ENCODE assay signal across 9 mouse cellular contexts in the genomic region with DNA sequence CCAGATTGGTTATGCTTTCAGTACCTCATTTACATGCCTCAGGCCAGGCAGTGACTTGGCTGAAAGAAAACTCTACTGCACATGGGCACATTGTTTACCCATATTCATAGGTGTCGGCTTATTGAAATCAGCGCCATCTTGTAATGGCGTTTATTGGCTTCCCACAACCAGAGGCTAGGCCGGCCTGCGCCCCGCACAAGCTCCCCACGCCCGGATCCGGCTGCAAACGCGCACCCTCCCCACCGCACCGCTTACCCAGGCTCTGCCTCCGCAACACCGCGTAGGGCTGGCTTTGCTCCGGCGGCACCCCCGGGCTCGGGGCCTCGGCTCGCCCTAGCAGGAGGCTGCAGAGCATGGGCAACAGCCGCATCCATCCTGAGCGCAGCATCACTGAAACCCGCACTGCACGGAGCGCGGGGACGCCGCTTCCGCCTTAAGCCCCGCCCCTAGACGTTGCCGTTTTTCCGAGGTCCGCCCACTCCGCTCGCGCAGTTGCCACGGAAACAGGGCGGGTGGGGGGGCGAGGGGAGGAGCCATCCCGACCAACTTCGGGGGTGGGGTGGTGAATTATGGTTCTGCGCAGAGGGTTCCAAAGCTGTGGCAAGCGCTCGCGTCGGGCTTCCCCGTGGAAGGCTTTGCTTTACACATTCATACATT. TPM values are rescaled to one million over a fixed set of nuclear protein-coding genes. Genes with fewer than 3 reads are reported as not detected.
A peak's percentile ranks its signal among the peaks of the same experiment; 100 is the strongest.
DNase-seq lines count a peak whose midpoint lies in the region; ATAC-seq and TF ChIP-seq lines count a peak whose summit lies in the region.
"Had no signal": no experiment of that assay in that cellular context is flagged by ENCODE, and none has a peak within 500 bp of the region (broad histone marks: within the 10 kb centered on the region; RNA-seq: fewer than 3 reads in every experiment).

No protein-coding gene starts in this region.

- in situ Hi-C loops in CH12.LX (cut with MboI; ENCODE audit: low pct_ligation_motif_present, low pct_unique_long_range_greater_than_20kb, low sequenced_read_pairs): loop anchor here (5.0 kb wide), 1 partner anchor 91 kb away; no protein-coding TSS in a partner anchor

- TF ChIP-seq EP300 in CH12.LX (IDR thresholded peaks at IDR 0.05; ENCODE audit: low read length): no peak
- TF ChIP-seq EP300 in heart, postnatal 0 days (IDR thresholded peaks at IDR 0.05; ENCODE audit: low read depth): no peak

- TF ChIP-seq POLR2A in CH12.LX (IDR thresholded peaks at IDR 0.05; ENCODE audit: low read depth, low read length): peak; percentile 82
- peak; percentile 98 for TF ChIP-seq POLR2A in testis, adult 2 months (IDR thresholded peaks at IDR 0.05; ENCODE audit: control insufficient read depth, low read depth, low read length)

- H3K4me3 ChIP-seq in CH12.LX (replicated peaks in 1 of 3; ENCODE audit: low read depth in 2 of 3, low read length in 2 of 3, poor library complexity in 1 of 3): peak overlapping the region; percentile 66 to 88 (median 70)
- peak overlapping the region; percentile 91 for H3K4me3 ChIP-seq in forebrain, embryonic 12.5 days (replicated peaks)
- peak overlapping the region; percentile 85 for H3K4me3 ChIP-seq in heart, postnatal 0 days (ENCODE audit: low read depth, low read length)
- peak overlapping the region; percentile 84 for H3K4me3 ChIP-seq in neural tube, embryonic 14.5 days (ENCODE audit: low read depth, low read length)
- H3K4me3 ChIP-seq in testis, adult 2 months (ENCODE audit: control insufficient read depth, low read depth, low read length): peak overlapping the region; percentile 90

- H3K4me2 ChIP-seq in CH12.LX (ENCODE audit: insufficient read depth, low read depth, poor library complexity, severe bottlenecking): no peak overlapping the region
- peak overlapping the region; percentile 55 for H3K4me2 ChIP-seq in forebrain, embryonic 12.5 days
- peak overlapping the region; percentile 72 for H3K4me2 ChIP-seq in heart, postnatal 0 days (ENCODE audit: low read depth, low read length)
- peak overlapping the region; percentile 61 for H3K4me2 ChIP-seq in neural tube, embryonic 14.5 days (ENCODE audit: low read depth, low read length)

- ATAC-seq in forebrain, embryonic 12.5 days (ENCODE audit: low FRiP score): peak; percentile 98
- ATAC-seq in heart, postnatal 0 days (ENCODE audit: insufficient read depth, low read depth): peak; percentile 96
- ATAC-seq in neural tube, embryonic 14.5 days (ENCODE audit: low read depth): peak; percentile 97

- DNase-seq in CH12.LX (ENCODE audit: extremely low read depth): peak; percentile 76
- peak; percentile 69 for DNase-seq in c-Kit-positive CD71-positive TER-119-positive erythroid progenitor cells, embryonic 14.5 days (ENCODE audit: low spot score)
- peak; percentile 81 for DNase-seq in heart, postnatal 0 days (ENCODE audit: low spot score)
- peak; percentile 90 to 94 for DNase-seq in kidney, postnatal 4 days
- peak; percentile 80 to 82 for DNase-seq in lung, adult 18-20 months

- H3K27ac ChIP-seq in CH12.LX (ENCODE audit: insufficient read depth, low read depth): peak overlapping the region; percentile 1; the same call in 1 of the 2 replicates
- peak overlapping the region; percentile 95 for H3K27ac ChIP-seq in forebrain, embryonic 12.5 days
- peak overlapping the region; percentile 81 for H3K27ac ChIP-seq in heart, postnatal 0 days (ENCODE audit: low read depth)
- peak overlapping the region; percentile 95 for H3K27ac ChIP-seq in neural tube, embryonic 14.5 days (ENCODE audit: low read depth, low read length)
- H3K27ac ChIP-seq in testis, adult 2 months (ENCODE audit: control insufficient read depth, insufficient read depth, low read depth, low read length): peak overlapping the region; percentile 82

- H3K36me3 ChIP-seq in CH12.LX (replicated peaks in 1 of 2; ENCODE audit: control insufficient read depth in 1 of 2, insufficient read depth in 1 of 2, low read length in 1 of 2): peaks cover 5 to 25% of the 10 kb centered on the region in 2 experiments
- peaks cover 21% of the 10 kb centered on the region for H3K36me3 ChIP-seq in forebrain, embryonic 12.5 days (replicated peaks)
- 0 out of 2 replicates have a peak, but pooled peaks cover 4% of the 10 kb centered on the region for H3K36me3 ChIP-seq in heart, postnatal 0 days (replicated peaks; ENCODE audit: control insufficient read depth, insufficient read depth, low read length)
- no peaks in the 10 kb centered on the region; the same call in 1 of the 2 replicates for H3K36me3 ChIP-seq in neural tube, embryonic 14.5 days (ENCODE audit: control insufficient read depth, insufficient read depth, low read length)
- no peaks in the 10 kb centered on the region for H3K36me3 ChIP-seq in testis, adult 2 months (ENCODE audit: control insufficient read depth, insufficient read depth, low read length)

- no peaks in the 10 kb centered on the region for H3K27me3 ChIP-seq in CH12.LX (replicated peaks)
- H3K27me3 ChIP-seq in forebrain, embryonic 12.5 days: no peaks in the 10 kb centered on the region
- no peaks in the 10 kb centered on the region for H3K27me3 ChIP-seq in heart, postnatal 0 days (ENCODE audit: control insufficient read depth, insufficient read depth, low read length)
- H3K27me3 ChIP-seq in neural tube, embryonic 14.5 days (ENCODE audit: control insufficient read depth, insufficient read depth, low read length): no peaks in the 10 kb centered on the region
- no peaks in the 10 kb centered on the region for H3K27me3 ChIP-seq in testis, adult 2 months (ENCODE audit: control insufficient read depth, insufficient read depth, low read length)

- H3K9me3 ChIP-seq in CH12.LX (replicated peaks; ENCODE audit: low read length): no peaks in the 10 kb centered on the region
- H3K9me3 ChIP-seq in forebrain, embryonic 12.5 days: no peaks in the 10 kb centered on the region
- peaks cover 5% of the 10 kb centered on the region; the same call in 1 of the 2 replicates for H3K9me3 ChIP-seq in heart, postnatal 0 days (replicated peaks; ENCODE audit: control insufficient read depth, low read length)
- H3K9me3 ChIP-seq in neural tube, embryonic 14.5 days (ENCODE audit: control insufficient read depth, low read length): no peaks in the 10 kb centered on the region

- no peak for TF ChIP-seq RAD21 in CH12.LX (IDR thresholded peaks at IDR 0.05; ENCODE audit: low read depth, low read length)

- peaks cover 5 to 18% of the 10 kb centered on the region in 2 experiments; a peak in 3 of 4 replicates for H3K4me1 ChIP-seq in CH12.LX (ENCODE audit: control insufficient read depth in 1 of 2, insufficient read depth in 2 of 2)
- H3K4me1 ChIP-seq in forebrain, embryonic 12.5 days: peaks cover 18% of the 10 kb centered on the region
- peaks cover 3% of the 10 kb centered on the region; the same call in 1 of the 2 replicates for H3K4me1 ChIP-seq in heart, postnatal 0 days (ENCODE audit: control insufficient read depth, insufficient read depth)
- H3K4me1 ChIP-seq in neural tube, embryonic 14.5 days (ENCODE audit: control insufficient read depth, insufficient read depth, low read length): 0 out of 2 replicates have a peak, but pooled peaks cover 8% of the 10 kb centered on the region
- H3K4me1 ChIP-seq in testis, adult 2 months (ENCODE audit: control insufficient read depth, insufficient read depth, low read length): peaks cover 7% of the 10 kb centered on the region

- WGBS in forebrain, embryonic 12.5 days: under 1% methylated on average over 46 of the region's 50 CpGs
- WGBS in heart, postnatal 0 days: under 1% methylated on average over 50 of the region's 50 CpGs
- WGBS in neural tube, embryonic 14.5 days: under 1% methylated on average over 49 of the region's 50 CpGs

- dilution Hi-C loops in CH12.LX (cut with MboI; ENCODE audit: extremely low pct_ligation_motif_present, extremely low pct_unique_long_range_greater_than_20kb, low sequenced_read_pairs): no loop called here

- 0 out of 2 replicates have a peak, but pooled peaks cover 2% of the 10 kb centered on the region for H3K79me2 ChIP-seq in CH12.LX (replicated peaks; ENCODE audit: control insufficient read depth, extremely low read depth, insufficient read depth, poor library complexity, severe bottlenecking)

- H3K9ac ChIP-seq in CH12.LX (ENCODE audit: insufficient read depth, low read depth): peak overlapping the region; percentile 41; the same call in 1 of the 2 replicates
- H3K9ac ChIP-seq in forebrain, embryonic 12.5 days: peak overlapping the region; percentile 85
- H3K9ac ChIP-seq in heart, postnatal 0 days (replicated peaks; ENCODE audit: low read depth, low read length): peak overlapping the region; percentile 73
- peak overlapping the region; percentile 83 for H3K9ac ChIP-seq in neural tube, embryonic 14.5 days (replicated peaks; ENCODE audit: low read depth, low read length)

- TF ChIP-seq CTCF in CH12.LX (conservative IDR thresholded peaks at IDR 0.05 in 1 of 2, IDR thresholded peaks at IDR 0.05 in 1 of 2; ENCODE audit: low read depth in 2 of 2, low read length in 2 of 2): no peak
- TF ChIP-seq CTCF in heart, postnatal 0 days (IDR thresholded peaks at IDR 0.05; ENCODE audit: low read depth): no peak
- TF ChIP-seq CTCF in testis, adult 2 months (IDR thresholded peaks at IDR 0.05; ENCODE audit: control insufficient read depth, insufficient read depth, insufficient replicate concordance, low read depth, low read length): no peak

RNA-seq across cellular contexts. Expression of a gene that starts 9.6 kb away (rescaled TPM):
- total RNA-seq in CH12.LX (2012; rRNA removed) (15.5 and 17.5 TPM in 2 replicates), CH12.LX (2014; rRNA removed) (39.1 and 39.7 TPM in 2 replicates)
- 31.4 and 35.5 TPM in 2 replicates for polyA plus RNA-seq in CH12.LX (2012; ENCODE audit: insufficient read length, low read depth)
- polyA plus RNA-seq in forebrain, embryonic 12.5 days (2016; fragmentation: Nextera tagmentation; extraction: Ambion mirVana): 160 and 163 TPM in 2 replicates
- 31.3 and 49.2 TPM in 2 replicates for total RNA-seq in heart, postnatal 0 days (2014; rRNA removed; ENCODE audit: low replicate concordance)
- 35.3 and 37.2 TPM in 2 replicates for polyA plus RNA-seq in heart, postnatal 0 days (2015; fragmentation: Nextera tagmentation; extraction: Ambion mirVana)
- polyA plus RNA-seq in neural tube, embryonic 14.5 days (2014; fragmentation: Nextera tagmentation; extraction: Ambion mirVana): 298 and 351 TPM in 2 replicates
- polyA plus RNA-seq in testis, adult 2 months (2012; rRNA removed): 51.7 and 67.4 TPM in 2 replicates

RNA-seq across cellular contexts. Expression of a gene that starts 38.3 kb away (rescaled TPM):
- 19.3 and 22.1 TPM in 2 replicates for total RNA-seq in CH12.LX (2012; rRNA removed)
- 9.4 and 12.3 TPM in 2 replicates for total RNA-seq in CH12.LX (2014; rRNA removed)
- 25.5 and 29.4 TPM in 2 replicates for polyA plus RNA-seq in CH12.LX (2012; ENCODE audit: insufficient read length, low read depth)
- 43.0 and 50.4 TPM in 2 replicates for polyA plus RNA-seq in forebrain, embryonic 12.5 days (2016; fragmentation: Nextera tagmentation; extraction: Ambion mirVana)
- total RNA-seq in heart, postnatal 0 days (2014; rRNA removed; ENCODE audit: low replicate concordance): 37.7 and 53.3 TPM in 2 replicates
- polyA plus RNA-seq in heart, postnatal 0 days (2015; fragmentation: Nextera tagmentation; extraction: Ambion mirVana): 21.1 and 21.5 TPM in 2 replicates
- polyA plus RNA-seq in neural tube, embryonic 14.5 days (2014; fragmentation: Nextera tagmentation; extraction: Ambion mirVana): 53.1 and 60.3 TPM in 2 replicates
- 15.1 and 16.1 TPM in 2 replicates for polyA plus RNA-seq in testis, adult 2 months (2012; rRNA removed)

RNA-seq across cellular contexts. Expression of a gene that starts 39.2 kb away (rescaled TPM):
- total RNA-seq in CH12.LX (2012; rRNA removed) (73.8 and 82.3 TPM in 2 replicates), CH12.LX (2014; rRNA removed) (80.8 and 89.4 TPM in 2 replicates)
- 121 and 123 TPM in 2 replicates for polyA plus RNA-seq in CH12.LX (2012; ENCODE audit: insufficient read length, low read depth)
- 60.4 and 61.1 TPM in 2 replicates for polyA plus RNA-seq in forebrain, embryonic 12.5 days (2016; fragmentation: Nextera tagmentation; extraction: Ambion mirVana)
- 42.8 and 43.8 TPM in 2 replicates for total RNA-seq in heart, postnatal 0 days (2014; rRNA removed; ENCODE audit: low replicate concordance)
- 19.7 and 23.8 TPM in 2 replicates for polyA plus RNA-seq in heart, postnatal 0 days (2015; fragmentation: Nextera tagmentation; extraction: Ambion mirVana)
- polyA plus RNA-seq in neural tube, embryonic 14.5 days (2014; fragmentation: Nextera tagmentation; extraction: Ambion mirVana): 38.8 and 52.1 TPM in 2 replicates
- polyA plus RNA-seq in testis, adult 2 months (2012; rRNA removed): 167 and 170 TPM in 2 replicates

RNA-seq across cellular contexts. Expression of a gene that starts 39.8 kb away (rescaled TPM):
- total RNA-seq in CH12.LX (2012; rRNA removed) (not detected in 2 replicates), CH12.LX (2014; rRNA removed) (not detected in 2 replicates)
- polyA plus RNA-seq in CH12.LX (2012; ENCODE audit: insufficient read length, low read depth): not detected in 2 replicates
- not detected in 2 replicates for polyA plus RNA-seq in forebrain, embryonic 12.5 days (2016; fragmentation: Nextera tagmentation; extraction: Ambion mirVana)
- not detected in 2 replicates for total RNA-seq in heart, postnatal 0 days (2014; rRNA removed; ENCODE audit: low replicate concordance)
- not detected in 2 replicates for polyA plus RNA-seq in heart, postnatal 0 days (2015; fragmentation: Nextera tagmentation; extraction: Ambion mirVana)
- polyA plus RNA-seq in neural tube, embryonic 14.5 days (2014; fragmentation: Nextera tagmentation; extraction: Ambion mirVana): not detected in 2 replicates
- polyA plus RNA-seq in testis, adult 2 months (2012; rRNA removed): 54.0 and 68.8 TPM in 2 replicates
- polyA plus RNA-seq: gonadal fat pad, adult 2 months had no signal

RNA-seq across cellular contexts. Expression of a gene that starts 44.8 kb away (rescaled TPM):
- 0.04 TPM in 1 of 2 replicates, not detected in the other for total RNA-seq in CH12.LX (2012; rRNA removed)
- total RNA-seq in CH12.LX (2014; rRNA removed): 0.15 and 0.26 TPM in 2 replicates
- 0.11 TPM in 1 of 2 replicates, not detected in the other for polyA plus RNA-seq in CH12.LX (2012; ENCODE audit: insufficient read length, low read depth)
- polyA plus RNA-seq in forebrain, embryonic 12.5 days (2016; fragmentation: Nextera tagmentation; extraction: Ambion mirVana): 0.54 and 0.61 TPM in 2 replicates
- total RNA-seq in heart, postnatal 0 days (2014; rRNA removed; ENCODE audit: low replicate concordance): not detected in 2 replicates
- not detected in 2 replicates for polyA plus RNA-seq in heart, postnatal 0 days (2015; fragmentation: Nextera tagmentation; extraction: Ambion mirVana)
- polyA plus RNA-seq in neural tube, embryonic 14.5 days (2014; fragmentation: Nextera tagmentation; extraction: Ambion mirVana): 2.3 and 3.5 TPM in 2 replicates
- polyA plus RNA-seq in testis, adult 2 months (2012; rRNA removed): not detected in 2 replicates
- polyA plus RNA-seq: gonadal fat pad, adult 2 months had no signal

Comparison
In these comparisons a context has a peak if more than half of its experiments do, and no peak if none do; other contexts are left out.
1. Peak in every context shown above with its lines: DNase-seq, ATAC-seq, H3K4me3 ChIP-seq and H3K27ac ChIP-seq.
2. H3K27ac ChIP-seq: peak in every context shown above with its lines; median percentile 95 in forebrain, embryonic 12.5 days; 95 in neural tube, embryonic 14.5 days; 82 in testis, adult 2 months; 81 in heart, postnatal 0 days; 1 in CH12.LX.